Mouse (Mus musculus) forebrain, embryonic 11.5 days (tissue): ENCODE measurements around the gene Gsk3b. TPM values are rescaled to one million over a fixed set of nuclear protein-coding genes. Genes with fewer than 3 reads are reported as not detected.

ENCODE experiments used
- ATAC-seq: fragments of 200-750 bp; cut with Nextera tagmentation; replicated peaks from 2 replicates; pipeline ENCODE4 v1.8.0; 2017; ENCODE audit warnings: moderate TSS enrichment; ENCODE audit not compliant: low FRiP score
- DNase-seq: peaks from one replicate; pipeline ENCODE4 v3.0.0-alpha.2; 2017; ENCODE audit warnings: low spot score
- H3K27ac ChIP-seq: fragments of 300-500 bp; sonication (generic); 2 replicates; pipeline ENCODE4 v1.5.1; 2014; ENCODE audit warnings: low read depth, low read length
- H3K27me3 ChIP-seq: fragments of 300-500 bp; sonication (generic); 2 replicates; pipeline ENCODE4 v1.6.1; 2014; ENCODE audit warnings: mild to moderate bottlenecking, low read length, mixed read lengths; ENCODE audit not compliant: control insufficient read depth, insufficient read depth
- H3K36me3 ChIP-seq: fragments of 300-500 bp; sonication (generic); 2 replicates; pipeline ENCODE4 v1.6.1; 2014; ENCODE audit warnings: mild to moderate bottlenecking, low read length, moderate library complexity, mixed read lengths; ENCODE audit not compliant: control insufficient read depth, insufficient read depth
- H3K4me1 ChIP-seq: fragments of 300-500 bp; sonication (generic); replicated peaks from 2 replicates; pipeline ENCODE4 v1.6.1; 2014; ENCODE audit warnings: low read length, mixed read lengths; ENCODE audit not compliant: control insufficient read depth, insufficient read depth
- H3K4me2 ChIP-seq: fragments of 300-500 bp; sonication (generic); 2 replicates; pipeline ENCODE4 v1.6.1; 2014; ENCODE audit warnings: low read depth, mild to moderate bottlenecking, low read length, moderate library complexity, mixed read lengths; ENCODE audit not compliant: severe bottlenecking
- H3K4me3 ChIP-seq: fragments of 300-500 bp; sonication (generic); 2 replicates; pipeline ENCODE4 v1.5.1; 2014; ENCODE audit warnings: low read depth, low read length
- H3K9ac ChIP-seq: fragments of 300-500 bp; sonication (generic); 2 replicates; pipeline ENCODE4 v1.6.1; 2014; ENCODE audit warnings: low read length
- H3K9me3 ChIP-seq: fragments of 300-500 bp; sonication (generic); 2 replicates; pipeline ENCODE4 v1.6.1; 2016; ENCODE audit warnings: low read length, mixed read lengths; ENCODE audit not compliant: control insufficient read depth
- WGBS: fragments of 180-500 bp; shearing (Covaris S2); extraction: QIAGEN DNeasy Blood & Tissue Kit; methylation state at CpG from one replicate; pipeline ENCODE4 v1.1.7; 2014; 5-methylcytosine and 5-hydroxymethylcytosine counted together
- polyA plus RNA-seq: library from polyadenylated mRNA; unstranded; fragments of >200 nt; fragmentation: Nextera tagmentation; extraction: Ambion mirVana; gene quantifications from 2 replicates; pipeline ENCODE4 v1.2.1, GENCODE M21; 2014

Gsk3b gene
- polyA plus RNA-seq, 1 experiment from 2014 or later: 110 TPM

- peak overlapping the region; percentile 97 for H3K4me3 ChIP-seq
- ATAC-seq: no peak
These were observed 3.8 kb downstream of the Gsk3b start for GRCm38 (mm10) chr16:38092598-38092997.

GRCm38 (mm10) chr16:38095181-38095851 is 6.5 kb downstream of the Gsk3b start:
- DNase-seq (no peak), ATAC-seq (no peak)
- peak overlapping the region; percentile 8; the same call in 1 of the 2 replicates for H3K4me2 ChIP-seq
- H3K9ac ChIP-seq: no peak overlapping the region
- peaks cover 3% of the 10 kb centered on the region; the same call in 1 of the 2 replicates for H3K9me3 ChIP-seq
- H3K4me3 ChIP-seq: no peak overlapping the region
- H3K4me1 ChIP-seq: 0 out of 2 replicates have a peak, but pooled peaks cover 5% of the 10 kb centered on the region
- no peak overlapping the region for H3K27ac ChIP-seq
- H3K36me3 ChIP-seq: peaks cover 5% of the 10 kb centered on the region
- no peaks in the 10 kb centered on the region for H3K27me3 ChIP-seq
- 85% methylated on average over 5 of the region's 5 CpGs for WGBS

More at GRCm38 (mm10) chr16:38092598-38092997, 3.8 kb downstream of the Gsk3b start:
- Histone ChIP-seq H3K27me3 (no peaks in the 10 kb centered on the region), H3K9me3 (no peaks in the 10 kb centered on the region), H3K9ac (peak overlapping the region; percentile 53), H3K36me3 (no peaks in the 10 kb centered on the region), H3K4me1 (0 out of 2 replicates have a peak, but pooled peaks cover 5% of the 10 kb centered on the region), H3K27ac (no peak overlapping the region), H3K4me2 (peak overlapping the region; percentile 66)
- no peak for DNase-seq
- 7% methylated on average over 4 of the region's 4 CpGs for WGBS

GRCm38 (mm10) chr16:38097521-38097920 is 8.7 kb downstream of the Gsk3b start:
- 0 out of 2 replicates have a peak, but pooled peaks cover 5% of the 10 kb centered on the region for H3K4me1 ChIP-seq
- 89% methylated on average over 9 of the region's 9 CpGs for WGBS
- DNase-seq (no peak), ATAC-seq (no peak)
- H3K9me3 ChIP-seq: peaks cover 3% of the 10 kb centered on the region; the same call in 1 of the 2 replicates
- H3K27me3 ChIP-seq: no peaks in the 10 kb centered on the region
- H3K36me3 ChIP-seq: peaks cover 5% of the 10 kb centered on the region
- H3K4me3 ChIP-seq: no peak overlapping the region
- H3K9ac ChIP-seq: no peak overlapping the region
- no peak overlapping the region for H3K4me2 ChIP-seq
- no peak overlapping the region for H3K27ac ChIP-seq

- no peak for ATAC-seq
- peaks cover 3% of the 10 kb centered on the region; the same call in 1 of the 2 replicates for H3K9me3 ChIP-seq
- H3K4me2 ChIP-seq: no peak overlapping the region
- H3K4me3 ChIP-seq: no peak overlapping the region
- H3K27ac ChIP-seq: no peak overlapping the region
- H3K36me3 ChIP-seq: peaks cover 5% of the 10 kb centered on the region
- H3K27me3 ChIP-seq: no peaks in the 10 kb centered on the region
- DNase-seq: no peak
- H3K4me1 ChIP-seq: 0 out of 2 replicates have a peak, but pooled peaks cover 5% of the 10 kb centered on the region
- no peak overlapping the region for H3K9ac ChIP-seq
These were observed 10.5 kb downstream of the Gsk3b start for GRCm38 (mm10) chr16:38099325-38099724.

- ATAC-seq: no peak
- WGBS: 87% methylated on average over 2 of the region's 2 CpGs
- Histone ChIP-seq H3K9me3 (peaks cover 3% of the 10 kb centered on the region; the same call in 1 of the 2 replicates), H3K4me1 (0 out of 2 replicates have a peak, but pooled peaks cover 2% of the 10 kb centered on the region), H3K27me3 (no peaks in the 10 kb centered on the region), H3K4me2 (no peak overlapping the region), H3K4me3 (no peak overlapping the region), H3K36me3 (peaks cover 5% of the 10 kb centered on the region), H3K9ac (no peak overlapping the region), H3K27ac (no peak overlapping the region)
- no peak for DNase-seq
These were observed 11.8 kb downstream of the Gsk3b start for GRCm38 (mm10) chr16:38100569-38100968.

- no peaks in the 10 kb centered on the region for H3K9me3 ChIP-seq
- no peaks in the 10 kb centered on the region for H3K36me3 ChIP-seq
- no peak overlapping the region for H3K27ac ChIP-seq
- no peak overlapping the region for H3K4me2 ChIP-seq
- H3K27me3 ChIP-seq: no peaks in the 10 kb centered on the region
- H3K9ac ChIP-seq: no peak overlapping the region
- WGBS: 94% methylated on average over 2 of the region's 2 CpGs
- H3K4me3 ChIP-seq: no peak overlapping the region
- no peak for DNase-seq
- H3K4me1 ChIP-seq: no peaks in the 10 kb centered on the region
- no peak for ATAC-seq
These were observed 16.7 kb downstream of the Gsk3b start for GRCm38 (mm10) chr16:38105453-38105852.

- no peak for DNase-seq
- H3K4me2 ChIP-seq: no peak overlapping the region
- no peaks in the 10 kb centered on the region for H3K9me3 ChIP-seq
- H3K27me3 ChIP-seq: no peaks in the 10 kb centered on the region
- no peak overlapping the region for H3K9ac ChIP-seq
- no peaks in the 10 kb centered on the region for H3K4me1 ChIP-seq
- 91% methylated on average over 3 of the region's 3 CpGs for whole genome bisulfite sequencing
- no peak for ATAC-seq
- no peak overlapping the region for H3K4me3 ChIP-seq
- H3K36me3 ChIP-seq: no peaks in the 10 kb centered on the region
- no peak overlapping the region for H3K27ac ChIP-seq
These were observed 17.7 kb downstream of the Gsk3b start for GRCm38 (mm10) chr16:38106542-38106941.

- WGBS: 92% methylated on average over 9 of the region's 9 CpGs
- H3K9me3 ChIP-seq: no peaks in the 10 kb centered on the region
- no peak for DNase-seq
- H3K4me1 ChIP-seq: no peaks in the 10 kb centered on the region
- no peak overlapping the region for H3K9ac ChIP-seq
- no peak overlapping the region for H3K4me2 ChIP-seq
- H3K36me3 ChIP-seq: peaks cover 3% of the 10 kb centered on the region; the same call in 1 of the 2 replicates
- no peak for ATAC-seq
- H3K4me3 ChIP-seq: no peak overlapping the region
- no peaks in the 10 kb centered on the region for H3K27me3 ChIP-seq
- H3K27ac ChIP-seq: no peak overlapping the region
These were observed 21.2 kb downstream of the Gsk3b start for GRCm38 (mm10) chr16:38110001-38110400.

GRCm38 (mm10) chr16:38110575-38110974 is 21.8 kb downstream of the Gsk3b start:
- 83% methylated on average over 5 of the region's 5 CpGs for WGBS
- no peak for DNase-seq

More at GRCm38 (mm10) chr16:38110575-38110974, 21.8 kb downstream of the Gsk3b start:
- H3K27me3 ChIP-seq: no peaks in the 10 kb centered on the region
- no peak overlapping the region for H3K4me3 ChIP-seq
- H3K27ac ChIP-seq: no peak overlapping the region
- H3K36me3 ChIP-seq: peaks cover 3% of the 10 kb centered on the region; the same call in 1 of the 2 replicates
- no peak for ATAC-seq
- H3K9ac ChIP-seq: no peak overlapping the region
- no peaks in the 10 kb centered on the region for H3K9me3 ChIP-seq
- no peaks in the 10 kb centered on the region for H3K4me1 ChIP-seq
- H3K4me2 ChIP-seq: no peak overlapping the region
